24 mouse cellular contexts compared by ENCODE assay signal in genomic region chr3:36460717-36461116, GRCm38 (mm10). TPM values are rescaled to one million over a fixed set of nuclear protein-coding genes. Genes with fewer than 3 reads are reported as not detected.
"Had no signal": no experiment of that assay in that cellular context is flagged by ENCODE, and none has a peak within 500 bp of the region (broad histone marks: within the 10 kb centered on the region; RNA-seq: fewer than 3 reads in every experiment).

No protein-coding gene starts in this region.

- H3K4me2 ChIP-seq: heart, embryonic 12.5 days; hindbrain, embryonic 13.5 days; hindbrain, embryonic 15.5 days; kidney, embryonic 15.5 days; limb, embryonic 12.5 days; liver, embryonic 12.5 days had no signal

- H3K9ac ChIP-seq: heart, embryonic 12.5 days; hindbrain, embryonic 13.5 days; hindbrain, embryonic 15.5 days; kidney, embryonic 15.5 days; limb, embryonic 12.5 days; liver, embryonic 12.5 days; liver, embryonic 14.5 days had no signal

- H3K27ac ChIP-seq: heart, embryonic 10.5 days; hindbrain, embryonic 13.5 days; hindbrain, embryonic 15.5 days; hindbrain, postnatal 0 days; kidney, embryonic 15.5 days; kidney, postnatal 0 days; layer of hippocampus, adult 2 months; left cerebral cortex, adult 2 months; limb, embryonic 10.5 days; limb, embryonic 12.5 days; liver, embryonic 12.5 days; liver, embryonic 14.5 days had no signal

- H3K27me3 ChIP-seq: heart, embryonic 12.5 days; hindbrain, embryonic 13.5 days; hindbrain, embryonic 15.5 days; kidney, embryonic 15.5 days; limb, embryonic 12.5 days; liver, embryonic 12.5 days had no signal

- H3K4me1 ChIP-seq: hindbrain, embryonic 13.5 days; hindbrain, embryonic 15.5 days had no signal

- DNase-seq: gastrocnemius, postnatal 14 days; gastrocnemius, postnatal 36 days; heart, adult 18-20 months; heart, postnatal 10 days; kidney, adult 11 months; kidney, adult 2 months; kidney, adult 9 months; kidney, postnatal 14 days; kidney, postnatal 4 days; lung, adult 18-20 months had no signal

- ATAC-seq: hindbrain, postnatal 0 days; intestine, embryonic 16.5 days; liver, embryonic 12.5 days had no signal

- H3K9me3 ChIP-seq: heart, embryonic 10.5 days; heart, embryonic 12.5 days; hindbrain, embryonic 13.5 days; hindbrain, embryonic 15.5 days; kidney, embryonic 15.5 days; limb, embryonic 10.5 days; limb, embryonic 12.5 days; liver, embryonic 12.5 days had no signal

- H3K4me3 ChIP-seq: heart, embryonic 10.5 days; heart, embryonic 12.5 days; hindbrain, embryonic 13.5 days; hindbrain, embryonic 15.5 days; kidney, embryonic 15.5 days; layer of hippocampus, adult 2 months; left cerebral cortex, adult 2 months; limb, embryonic 10.5 days; limb, embryonic 12.5 days; liver, embryonic 12.5 days had no signal

- H3K36me3 ChIP-seq: hindbrain, embryonic 13.5 days; hindbrain, embryonic 15.5 days had no signal

RNA-seq across cellular contexts. Expression of gene 1810062G17Rik, which starts 15.0 kb away (rescaled TPM):
- polyA plus RNA-seq: hindbrain, embryonic 13.5 days had no signal
